In genomic region chr6:83478628-83479027, GRCm38 (mm10) we compare ENCODE assay signal across 15 mouse cellular contexts. TPM values are rescaled to one million over a fixed set of nuclear protein-coding genes. Genes with fewer than 3 reads are reported as not detected.
"Had no signal": no experiment of that assay in that cellular context is flagged by ENCODE, and none has a peak within 500 bp of the region (broad histone marks: within the 10 kb centered on the region; RNA-seq: fewer than 3 reads in every experiment).

No protein-coding gene starts in this region.

- H3K9ac ChIP-seq: limb, embryonic 15.5 days; liver, embryonic 12.5 days; lung, embryonic 14.5 days; midbrain, embryonic 12.5 days; neural tube, embryonic 15.5 days had no signal

- H3K27ac ChIP-seq: left cerebral cortex, adult 2 months; limb, embryonic 15.5 days; liver, embryonic 12.5 days; midbrain, embryonic 12.5 days; neural tube, embryonic 15.5 days had no signal

- ATAC-seq: inflammation-experienced regulatory T-cells, adult 6 months; liver, embryonic 12.5 days had no signal

- H3K9me3 ChIP-seq: limb, embryonic 15.5 days; liver, embryonic 12.5 days; midbrain, embryonic 12.5 days; neural tube, embryonic 15.5 days had no signal

- DNase-seq: kidney, adult 8-10 months; kidney, postnatal 25 days; lung, postnatal 10 days; lung, postnatal 4 days; thymus, postnatal 4 days had no signal

- H3K4me1 ChIP-seq: limb, embryonic 15.5 days; midbrain, embryonic 12.5 days; neural tube, embryonic 15.5 days had no signal

- H3K4me3 ChIP-seq: left cerebral cortex, adult 2 months; limb, embryonic 15.5 days; liver, embryonic 12.5 days; midbrain, embryonic 12.5 days; neural tube, embryonic 15.5 days had no signal

- H3K4me2 ChIP-seq: limb, embryonic 15.5 days; liver, embryonic 12.5 days; lung, embryonic 14.5 days; midbrain, embryonic 12.5 days; neural tube, embryonic 15.5 days had no signal

- H3K27me3 ChIP-seq: limb, embryonic 15.5 days; liver, embryonic 12.5 days; midbrain, embryonic 12.5 days; neural tube, embryonic 15.5 days had no signal

RNA-seq across cellular contexts. Expression of gene Actg2, which starts 57.4 kb away (rescaled TPM):
- total RNA-seq: layer of hippocampus, postnatal 25 days; left cerebral cortex, adult 2 months; left cerebral cortex, postnatal 25 days; megakaryocyte-erythroid progenitor cell, adult 5-6 weeks had no signal
